Mouse (Mus musculus) heart, postnatal 14 days (tissue): ENCODE data around the gene Lpar3. TPM values are rescaled to one million over a fixed set of nuclear protein-coding genes. Genes with fewer than 3 reads are reported as not detected.
"Not testable (repeated sequence)": the region's sequence is repeated elsewhere in the genome, so short reads cannot be mapped to it uniquely, and the experiment has no call there.

Source experiments
- DNase-seq, 2 experiments: peaks; one replicate each; pipeline ENCODE4 v3.0.0; 2021 to 2022
- intact Hi-C: fragments of 180-260 bp; cut with DNase I; formaldehyde crosslinking; loops from one replicate; pipeline ENCODE4 v1.15.1; 2025
- total RNA-seq, 2 experiments: library from RNA; stranded (reverse); gene quantifications; 2 replicates each; pipeline ENCODE4 v1.2.3; 2021

Gene Lpar3
- total RNA-seq, 2 experiments from 2014 or later: 1.0 to 1.1 TPM

DNA sequence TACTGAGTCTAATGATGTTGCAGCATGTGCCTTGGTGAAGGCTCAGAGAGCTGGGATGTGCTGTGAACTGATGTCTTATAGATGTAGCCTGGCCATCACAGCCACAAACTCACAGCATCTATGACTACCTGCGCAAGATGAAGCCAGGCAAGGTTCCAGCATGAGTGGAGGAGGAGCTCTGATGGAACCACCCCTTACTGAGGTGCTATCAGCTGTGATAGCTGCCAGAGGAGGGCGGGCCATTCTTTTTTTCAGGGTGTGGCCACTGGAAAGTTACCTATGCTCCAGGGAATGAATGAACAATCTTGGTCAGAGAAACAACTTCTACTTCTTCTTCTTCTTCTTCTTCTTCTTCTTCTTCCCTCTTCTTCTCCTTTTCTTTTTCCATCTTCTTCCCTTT is 14.1 kb upstream of the Lpar3 start:
- no peak for DNase-seq
- intact Hi-C loops: no loop called here

DNA sequence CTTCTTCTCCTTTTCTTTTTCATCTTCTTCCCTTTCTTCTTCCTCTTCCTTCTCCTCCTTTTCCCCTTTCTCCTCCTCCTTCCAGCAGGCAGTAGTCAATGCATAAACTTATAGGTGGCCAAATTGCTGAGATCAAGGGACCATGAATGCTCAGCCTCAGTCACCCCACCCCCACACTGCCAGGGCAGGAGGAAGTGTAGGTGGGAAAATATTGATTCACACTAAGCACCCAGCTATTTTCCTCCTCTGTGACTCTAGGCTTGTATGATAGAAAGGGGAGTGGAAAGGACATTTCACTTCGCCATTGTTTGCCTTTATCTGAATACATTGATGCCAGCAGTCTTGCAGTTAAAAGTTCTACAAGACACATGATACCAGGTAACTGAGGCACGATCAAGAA is 13.3 kb upstream of the Lpar3 start:
- intact Hi-C loops: no loop called here

DNA sequence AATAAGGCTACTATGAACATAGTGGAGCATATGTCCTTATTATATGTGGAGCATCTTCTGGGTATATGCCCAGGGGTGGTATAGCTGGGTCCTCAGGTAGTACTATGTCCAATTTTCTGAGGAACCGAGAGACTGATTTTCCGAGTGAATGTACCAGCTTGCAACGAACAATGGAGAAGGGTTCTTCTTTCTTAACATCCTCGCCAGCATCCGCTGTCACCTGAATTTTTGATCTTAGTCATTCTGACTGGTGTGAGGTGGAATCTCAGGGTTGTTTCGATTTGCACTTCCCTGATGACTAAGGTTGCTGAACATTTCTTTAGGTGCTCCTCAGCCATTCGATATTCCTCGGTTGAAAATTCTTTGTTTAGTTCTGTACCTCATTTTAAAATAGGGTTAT is 11.0 kb upstream of the Lpar3 start:
- intact Hi-C loops, DNase-seq: not testable (repeated sequence)

More for the DNA sequence above, 13.3 kb upstream of the Lpar3 start:
- no peak for DNase-seq

DNA sequence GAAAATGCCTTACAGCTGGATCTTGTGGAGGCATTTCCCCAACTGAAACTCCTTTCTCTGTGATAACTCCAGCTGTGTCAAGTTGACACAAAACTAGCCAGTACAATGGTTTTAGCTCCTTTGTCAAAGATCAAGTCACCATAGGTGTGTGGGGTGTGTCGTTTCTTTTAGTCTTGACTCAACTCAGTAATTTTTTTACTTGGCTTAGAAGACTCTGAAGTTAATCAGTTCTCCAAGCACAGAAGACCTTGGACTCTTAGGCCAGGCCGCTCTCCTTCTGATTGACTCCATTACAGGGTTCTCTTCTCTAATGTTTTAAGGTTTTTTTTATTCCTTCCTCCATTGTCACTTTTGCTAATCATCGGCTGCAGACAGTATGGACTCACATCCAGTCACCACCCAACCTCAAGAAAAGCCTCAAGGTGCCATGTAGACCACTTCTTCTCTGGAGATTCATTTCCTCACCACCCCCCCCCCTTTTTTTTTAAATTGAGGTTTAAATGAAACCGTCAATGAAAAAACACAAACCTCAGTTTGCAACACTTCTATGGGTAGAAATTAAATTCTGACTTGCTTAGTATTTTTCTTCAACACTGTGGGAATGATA is 9.5 kb upstream of the Lpar3 start:
- intact Hi-C loops: no loop called here

DNA sequence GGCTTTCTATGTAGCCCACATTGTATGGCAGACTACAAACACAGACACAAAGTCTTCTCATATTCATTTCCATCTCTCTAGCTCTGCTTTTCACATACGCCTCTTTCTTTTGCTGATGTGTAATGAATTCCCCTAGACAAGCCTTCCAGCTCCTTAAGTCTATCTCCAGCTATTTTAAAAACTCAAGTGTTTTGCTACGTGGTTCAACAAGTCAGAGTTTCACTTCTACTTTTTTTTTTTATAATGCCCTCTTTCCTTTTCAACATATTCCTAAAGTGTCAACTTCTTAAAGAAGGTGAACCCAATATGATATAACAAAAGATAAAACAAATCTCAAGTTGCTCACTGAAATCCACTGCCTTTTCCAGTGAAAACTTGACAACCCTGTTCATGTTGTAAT is 8.8 kb upstream of the Lpar3 start:
- intact Hi-C loops: no loop called here
- no peak for DNase-seq

More for the DNA sequence above, 9.5 kb upstream of the Lpar3 start:
- DNase-seq: no peak

DNA sequence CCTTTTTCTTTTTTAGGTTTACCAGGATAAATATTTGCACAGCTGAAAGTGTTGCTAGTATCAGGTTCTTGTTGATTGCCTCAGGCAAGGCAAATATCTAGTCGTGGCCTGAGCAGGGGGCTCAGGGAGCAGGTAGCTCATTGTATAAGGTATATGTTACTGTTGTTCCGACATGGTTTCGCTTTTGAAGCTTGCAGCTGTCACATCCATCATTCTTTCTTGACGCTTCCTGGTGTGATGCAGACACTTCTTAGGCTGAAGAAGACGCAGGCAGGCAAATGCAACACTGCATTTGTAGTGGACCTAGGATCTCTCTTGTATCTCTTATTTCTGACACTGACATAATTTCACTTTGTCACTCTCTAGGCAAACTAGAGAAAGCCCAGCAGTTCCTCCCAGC is 7.4 kb upstream of the Lpar3 start:
- intact Hi-C loops: no loop called here

DNA sequence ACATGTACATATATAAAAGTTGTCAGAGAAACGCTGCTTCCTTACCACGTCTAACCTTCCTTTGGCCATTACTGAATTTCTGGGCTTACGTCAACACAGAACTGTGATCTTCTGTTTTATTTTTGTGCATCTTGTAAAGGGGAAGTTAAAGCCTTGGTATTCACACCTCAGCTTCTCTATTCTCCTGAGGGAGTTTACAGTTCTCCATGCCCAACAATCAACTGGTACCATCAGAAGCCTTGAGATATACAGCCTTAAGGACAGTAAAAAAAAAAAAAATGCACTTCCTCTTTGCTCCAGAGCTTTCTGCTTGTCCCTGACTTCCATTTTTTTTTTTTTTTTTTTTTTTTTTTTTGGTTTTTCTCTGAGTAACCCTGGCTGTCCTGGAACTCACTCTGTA is 4.2 kb upstream of the Lpar3 start:
- intact Hi-C loops: no loop called here
- DNase-seq: no peak

More for the DNA sequence above, 7.4 kb upstream of the Lpar3 start:
- no peak for DNase-seq

DNA sequence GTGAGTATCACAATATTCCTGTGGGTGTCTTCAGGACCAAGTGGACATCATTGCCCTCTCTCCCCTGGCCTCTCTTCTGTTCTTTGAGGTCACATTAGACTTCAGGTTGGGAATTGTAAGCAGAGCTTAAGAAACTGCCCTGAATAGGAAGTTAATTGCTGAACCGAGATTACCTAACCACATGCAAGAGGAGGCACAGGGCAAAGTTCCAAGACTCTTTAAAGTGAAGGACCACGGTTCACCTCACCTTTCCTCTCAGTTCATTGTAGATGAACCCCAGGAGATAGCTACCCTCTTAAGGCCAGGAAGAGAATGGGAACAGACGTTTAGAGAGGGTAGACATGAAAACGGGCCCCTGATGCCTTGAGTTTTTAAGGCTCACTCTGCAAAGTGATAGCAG is 3.5 kb downstream of the Lpar3 start:
- no peak for DNase-seq
- intact Hi-C loops: no loop called here

DNA sequence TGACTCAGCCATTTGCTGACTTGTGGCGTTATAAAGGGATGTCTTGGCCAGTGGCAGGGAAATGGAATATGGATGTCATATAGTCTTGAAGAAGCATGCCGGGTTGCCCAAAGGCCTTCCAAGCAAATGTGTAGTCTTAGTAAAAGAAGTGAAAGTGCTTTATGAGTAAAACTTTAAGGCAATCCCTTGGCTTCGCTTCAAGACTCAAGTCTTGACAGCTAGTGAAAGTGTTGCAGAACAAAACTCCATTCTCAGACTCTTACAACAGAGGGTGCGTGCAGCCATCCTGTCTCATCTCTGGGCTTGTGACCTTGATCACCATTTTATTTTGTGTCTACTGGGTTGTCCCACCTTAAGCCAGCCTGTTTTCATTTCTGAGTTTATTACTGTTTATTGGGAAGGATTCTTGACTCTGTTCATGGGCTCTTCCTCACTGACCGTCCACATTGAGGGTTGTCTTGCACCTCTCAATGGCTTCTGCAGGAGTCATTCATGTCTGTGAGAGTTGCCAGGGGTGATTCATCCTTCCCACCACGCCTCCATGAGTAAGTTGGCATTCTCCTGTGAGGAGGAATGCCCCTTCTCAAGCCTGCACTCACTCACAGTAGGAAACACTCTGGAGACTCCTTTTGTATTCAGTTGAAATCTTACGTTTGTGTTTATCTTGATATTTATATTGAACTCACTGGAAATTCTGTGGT is 4.4 kb downstream of the Lpar3 start:
- no peak for DNase-seq
- intact Hi-C loops: no loop called here

DNA sequence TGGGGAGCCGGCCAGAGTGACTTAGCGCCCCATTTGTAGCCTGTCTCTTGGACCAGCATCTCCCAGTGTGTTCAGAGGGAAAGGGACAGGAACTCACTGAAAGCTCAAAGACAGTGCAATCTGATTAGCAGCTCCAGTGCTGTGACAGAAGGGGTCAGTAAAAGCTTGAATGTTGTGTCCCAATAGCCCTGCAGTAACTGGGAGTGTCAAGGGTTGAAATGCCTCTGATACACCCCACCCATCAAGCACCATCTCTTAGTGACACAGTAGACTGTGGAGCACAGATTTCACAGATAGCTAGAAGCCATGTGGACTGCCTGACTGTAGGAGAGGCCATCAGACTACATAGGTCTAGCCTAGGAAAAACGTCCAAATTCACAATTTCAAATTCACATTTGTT is 6.7 kb downstream of the Lpar3 start:
- no peak for DNase-seq

DNA sequence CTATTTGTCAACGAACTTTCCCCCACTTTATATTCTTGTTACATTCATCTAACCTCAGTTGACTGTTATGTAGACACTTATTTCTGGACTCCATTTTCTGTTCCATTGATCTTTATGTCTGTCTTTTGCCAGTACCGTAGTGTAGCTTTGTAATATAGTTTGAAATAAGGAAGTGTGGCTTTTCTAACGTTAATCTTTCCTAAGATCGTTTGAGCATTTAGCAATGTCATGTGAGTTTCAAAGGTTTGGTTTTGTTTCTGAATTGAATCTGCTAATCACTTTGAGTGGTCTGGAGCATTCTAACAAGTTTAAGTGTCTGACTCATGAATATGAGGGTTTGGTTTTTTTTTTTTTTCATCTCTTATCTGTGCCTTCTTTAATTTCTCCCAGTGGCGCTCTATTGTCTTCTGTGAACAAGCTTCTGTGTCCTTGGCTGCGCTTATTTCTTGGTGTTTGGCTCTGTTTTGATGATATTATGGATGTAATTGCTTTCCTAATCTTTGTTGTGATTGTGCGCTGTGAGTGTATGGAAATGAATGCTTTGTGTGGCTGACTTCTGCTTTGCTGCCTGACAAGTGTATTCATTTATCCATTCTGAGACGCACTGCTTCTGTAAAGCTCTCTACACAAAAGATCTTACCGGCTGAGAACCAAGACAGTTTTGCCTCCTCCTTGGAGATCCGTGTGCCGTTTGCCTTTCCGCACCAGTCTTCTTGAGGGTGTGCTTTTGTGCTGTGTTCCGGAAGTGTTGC is 8.0 kb downstream of the Lpar3 start:
- intact Hi-C loops: no loop called here
- DNase-seq: no peak

More for the DNA sequence above, 6.7 kb downstream of the Lpar3 start:
- intact Hi-C loops: no loop called here

- intact Hi-C loops: no loop called here
- DNase-seq: no peak
Observed at GRCm38 (mm10) chr3:146232708-146233107, 11.9 kb downstream of the Lpar3 start.

GRCm38 (mm10) chr3:146233741-146234140 is 13.0 kb downstream of the Lpar3 start:
- DNase-seq: no peak
- intact Hi-C loops: no loop called here

DNA sequence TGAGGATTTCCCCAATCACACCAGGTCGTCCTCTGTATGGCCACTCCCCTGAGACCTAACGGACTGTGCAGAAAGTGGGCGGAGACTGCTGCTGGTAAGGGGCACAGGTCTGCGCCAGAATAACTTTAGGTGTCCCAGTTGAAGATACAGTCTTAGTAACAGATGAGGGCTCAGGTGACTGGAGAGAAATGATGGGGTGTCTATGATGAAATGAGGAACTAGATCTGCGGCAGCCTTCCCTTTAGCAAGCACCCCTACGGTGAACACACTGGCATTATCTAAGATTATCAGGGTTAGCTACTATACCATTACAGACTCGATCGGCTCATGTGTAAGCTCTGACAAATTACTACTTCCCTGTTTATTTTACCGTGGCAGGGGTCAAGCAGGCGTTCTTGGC is 13.8 kb downstream of the Lpar3 start:
- intact Hi-C loops: no loop called here
- DNase-seq: no peak

- no peak for DNase-seq
- intact Hi-C loops: no loop called here
Observed at GRCm38 (mm10) chr3:146236280-146236679, 15.5 kb downstream of the Lpar3 start.

DNA sequence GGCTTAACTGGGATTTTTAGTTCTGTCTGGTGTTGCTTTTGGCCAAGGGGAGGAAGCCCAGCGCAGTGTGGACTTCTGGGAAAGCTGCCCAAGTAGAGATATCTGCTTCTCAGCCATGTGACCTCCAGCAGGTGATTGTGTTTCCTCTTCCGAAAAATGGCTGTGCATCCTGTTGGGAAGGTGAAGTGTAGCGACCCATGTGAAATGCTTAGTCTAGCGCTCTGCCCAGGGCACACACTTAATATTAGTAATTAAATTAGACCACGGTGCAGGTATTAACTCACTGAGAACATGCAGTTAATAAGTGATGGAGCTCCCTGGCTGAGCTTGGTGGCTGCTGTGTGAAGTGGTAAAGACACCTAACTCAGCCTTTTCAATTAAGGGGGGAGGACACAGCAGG is 16.9 kb downstream of the Lpar3 start:
- intact Hi-C loops: no loop called here
- DNase-seq: no peak

DNA sequence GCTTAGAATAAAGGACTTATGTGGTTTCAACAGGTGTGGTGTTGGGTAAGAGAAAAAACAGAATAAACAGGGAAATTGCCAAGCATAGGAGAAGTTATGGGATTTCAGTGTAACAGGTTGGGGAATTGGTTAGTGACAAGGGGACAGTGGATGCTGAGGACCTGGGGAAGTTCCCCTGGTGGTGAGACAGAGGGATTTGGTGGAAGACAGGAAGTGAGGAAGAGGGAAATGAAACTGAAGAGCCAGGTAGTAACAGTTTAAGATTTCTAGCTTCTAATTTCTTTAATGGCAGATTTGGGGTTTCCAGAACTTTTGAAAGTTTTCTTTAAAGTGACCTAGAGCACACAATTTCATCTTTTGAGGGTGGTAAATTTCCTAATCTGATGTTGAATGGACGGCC is 23.9 kb downstream of the Lpar3 start:
- no peak for DNase-seq
- intact Hi-C loops: no loop called here

DNA sequence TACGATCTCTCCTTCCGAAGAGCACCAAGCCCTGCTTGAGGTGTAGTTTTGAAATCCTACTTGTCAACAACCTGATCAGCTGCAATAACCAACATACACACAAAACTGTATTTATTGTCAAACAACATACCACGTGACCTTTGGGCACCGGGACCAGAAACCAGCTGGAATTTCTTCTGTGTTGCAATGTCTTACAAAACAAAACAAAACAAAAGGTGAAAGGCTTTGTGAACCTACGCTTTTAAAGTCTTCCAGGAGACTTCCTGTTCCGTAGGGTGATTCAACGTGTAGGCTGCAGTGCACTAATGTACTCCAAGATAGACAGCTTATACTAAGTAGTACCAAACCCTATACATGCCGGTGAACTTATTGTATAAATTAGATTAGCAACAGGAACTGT is 25.8 kb downstream of the Lpar3 start:
- DNase-seq: no peak
- intact Hi-C loops: no loop called here

GRCm38 (mm10) chr3:146246992-146247391 is 26.2 kb downstream of the Lpar3 start:
- no peak for DNase-seq
- intact Hi-C loops: no loop called here

DNA sequence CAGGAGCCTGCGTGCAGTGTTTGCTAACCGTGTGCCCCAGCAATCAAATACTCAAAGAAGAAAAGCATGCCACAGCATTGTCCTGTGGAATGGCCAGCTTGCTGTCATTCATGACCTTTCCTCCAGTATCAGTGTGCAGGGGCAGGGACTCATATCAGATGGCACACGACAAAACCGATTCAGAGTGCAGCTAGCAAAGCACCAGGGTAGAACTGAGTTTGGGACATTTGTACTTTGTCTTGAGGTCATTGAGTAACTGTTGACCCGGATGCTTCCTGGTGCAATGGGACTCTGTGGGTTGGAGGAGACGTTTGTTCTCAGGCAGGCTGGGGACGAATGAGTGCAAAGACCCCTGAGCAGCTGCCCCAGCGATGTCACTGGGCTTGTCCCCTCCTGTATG is 29.1 kb downstream of the Lpar3 start:
- intact Hi-C loops: no loop called here
- DNase-seq: no peak

DNA sequence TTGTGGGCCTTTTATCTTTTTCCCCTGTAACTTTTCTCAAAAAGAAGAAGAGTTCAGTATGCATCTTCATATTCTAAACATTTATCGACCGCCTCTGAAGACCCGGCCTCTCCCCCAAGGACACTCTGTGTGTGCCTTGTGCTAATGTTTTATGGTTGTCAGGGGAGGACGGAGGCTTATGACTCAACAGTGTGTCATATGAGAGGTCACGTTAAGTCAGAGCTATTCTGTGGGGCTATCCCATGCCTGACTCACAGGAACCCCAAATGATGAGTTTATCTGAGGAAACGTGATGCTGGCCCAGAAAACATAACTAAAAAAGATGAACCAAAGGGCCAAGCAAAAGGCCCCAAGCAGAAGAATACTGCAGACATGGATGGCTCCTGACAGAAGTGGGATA is 31.0 kb downstream of the Lpar3 start:
- intact Hi-C loops: no loop called here

More for the DNA sequence above, 31.0 kb downstream of the Lpar3 start:
- no peak for DNase-seq
